Mouse (Mus musculus) CD4-positive helper T cell, adult 2 months (primary cell): ENCODE results near the gene Ablim2.

Source experiments
- DNase-seq: peaks from one replicate; pipeline ENCODE4 v3.0.0-alpha.2; 2012; ENCODE audit warnings: low read depth, missing footprints, low spot score

Gene Ablim2

DNA sequence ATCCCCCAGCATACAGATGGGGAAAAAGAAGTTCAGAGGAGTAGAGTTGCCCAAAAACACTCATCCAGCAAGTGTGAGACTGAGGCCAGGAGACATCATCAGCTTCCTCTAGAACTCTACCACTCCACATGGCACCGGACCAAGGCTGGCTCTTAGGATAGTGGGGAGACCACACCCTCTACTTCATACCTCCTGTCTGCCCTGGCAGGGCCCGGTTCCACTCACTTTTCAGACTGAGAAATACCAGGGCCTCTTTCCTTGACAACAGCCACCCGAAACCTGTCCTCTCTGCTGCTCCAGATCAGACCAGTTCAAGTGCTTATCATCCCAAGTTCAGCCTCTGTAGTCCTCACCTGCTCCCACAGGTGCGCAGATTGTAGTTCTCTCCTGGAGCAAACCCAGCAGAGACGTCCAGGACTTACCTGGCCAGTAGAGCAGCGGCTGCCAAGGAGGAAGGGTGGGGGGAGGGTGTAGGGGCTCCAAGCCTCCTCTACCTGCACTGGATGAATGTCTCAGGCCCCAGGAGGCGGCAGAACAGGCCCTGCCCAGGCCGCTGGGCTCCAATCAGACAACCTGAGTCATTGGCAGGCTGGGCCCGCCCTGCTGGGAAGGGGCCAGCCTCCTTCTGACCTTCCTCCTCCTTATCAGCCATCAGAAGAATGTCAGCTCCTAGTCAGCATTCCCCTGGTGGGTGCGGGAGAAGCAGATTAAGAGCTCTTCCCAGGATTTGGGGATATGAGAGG lies 18.0 kb upstream of the Ablim2 start, which contains the start of gene Sh3tc1:
Gene Sh3tc1 (minus strand): TSS at position 452 of the 743 bp plus-strand sequence.
- DNase-seq: no peak

DNA sequence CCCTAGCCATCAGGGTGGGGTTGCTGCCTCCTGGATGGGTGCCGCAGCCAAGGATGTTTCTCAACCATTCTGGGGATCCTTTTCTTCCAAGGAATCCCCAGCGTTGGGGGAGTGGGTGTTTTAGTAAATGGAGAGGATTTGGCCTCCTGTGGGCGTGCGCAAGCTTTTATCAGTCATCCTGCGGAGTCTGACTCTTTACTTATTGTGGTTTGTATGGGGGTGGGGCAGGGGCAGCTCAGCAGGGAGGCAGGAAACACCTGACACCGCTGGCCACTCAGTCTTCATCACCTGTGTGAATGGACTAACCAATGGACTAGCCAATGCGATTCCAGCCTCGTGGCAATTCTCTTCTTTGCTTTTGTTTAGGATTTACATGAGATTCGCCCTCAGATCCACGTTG lies 17.0 kb upstream of the Ablim2 start:
- DNase-seq: no peak

DNA sequence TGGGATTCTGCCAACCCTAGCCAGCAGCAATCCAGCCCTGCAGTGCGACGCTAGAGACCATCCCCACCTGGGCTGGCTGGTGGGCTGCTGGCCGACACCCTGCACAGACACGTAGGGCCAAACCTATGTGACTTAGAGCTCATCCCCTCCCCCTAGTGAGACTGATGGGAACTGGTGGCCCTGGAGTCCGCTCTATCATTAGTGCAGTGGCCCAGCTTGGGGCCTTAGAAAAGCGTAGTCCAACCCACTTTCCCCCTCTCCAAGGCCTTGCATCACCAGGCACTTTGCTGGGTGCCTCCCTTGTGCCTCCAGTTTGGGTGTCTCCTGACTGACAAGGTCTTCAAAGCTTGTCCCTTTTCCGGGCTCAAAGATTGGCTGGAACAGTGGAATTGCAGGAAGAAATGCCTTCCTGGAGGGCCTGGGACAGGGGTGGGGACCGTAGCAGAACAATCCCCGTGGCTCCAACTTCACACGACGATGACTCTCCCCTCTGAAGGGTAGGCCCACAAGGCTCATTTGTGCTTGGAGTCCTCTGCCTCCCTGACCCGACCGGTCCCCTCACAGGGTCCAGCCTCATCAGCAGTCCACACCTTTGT lies 16.4 kb upstream of the Ablim2 start:
- DNase-seq: no peak

DNA sequence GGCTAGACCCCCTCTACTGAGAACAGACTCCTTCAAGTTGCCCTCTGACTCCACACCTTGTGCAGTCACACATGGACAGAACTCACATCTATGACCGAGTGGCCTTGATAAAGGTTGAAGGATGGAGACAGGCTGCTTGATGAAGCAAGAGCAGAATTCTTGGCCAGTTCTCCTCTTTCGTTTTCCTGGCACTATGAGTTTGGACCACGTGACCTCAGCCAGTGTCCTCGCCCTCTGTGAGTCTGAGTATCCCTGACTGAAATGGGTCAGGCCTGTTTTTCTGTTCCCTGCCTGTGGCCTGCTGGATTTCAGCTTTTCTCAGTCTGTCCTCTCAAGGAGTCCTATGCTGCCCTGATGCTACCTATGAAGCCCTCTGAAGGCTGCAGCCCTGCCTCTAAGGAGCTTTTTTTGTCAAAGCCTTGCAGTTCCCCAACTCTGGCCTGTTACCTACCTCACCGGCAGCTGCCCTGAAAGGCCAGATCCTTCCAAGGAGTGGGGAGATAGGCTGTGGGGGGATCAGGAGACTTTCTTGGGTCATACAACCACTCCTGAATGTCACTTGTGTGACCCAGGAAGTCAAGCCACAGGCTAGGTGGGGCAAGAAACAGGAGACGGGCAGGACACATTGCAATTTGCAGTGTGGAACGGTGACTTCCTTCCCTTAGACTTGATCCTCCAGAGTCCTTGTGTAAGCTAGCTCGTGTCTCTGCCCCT lies 14.3 kb upstream of the Ablim2 start:
- DNase-seq: no peak

DNA sequence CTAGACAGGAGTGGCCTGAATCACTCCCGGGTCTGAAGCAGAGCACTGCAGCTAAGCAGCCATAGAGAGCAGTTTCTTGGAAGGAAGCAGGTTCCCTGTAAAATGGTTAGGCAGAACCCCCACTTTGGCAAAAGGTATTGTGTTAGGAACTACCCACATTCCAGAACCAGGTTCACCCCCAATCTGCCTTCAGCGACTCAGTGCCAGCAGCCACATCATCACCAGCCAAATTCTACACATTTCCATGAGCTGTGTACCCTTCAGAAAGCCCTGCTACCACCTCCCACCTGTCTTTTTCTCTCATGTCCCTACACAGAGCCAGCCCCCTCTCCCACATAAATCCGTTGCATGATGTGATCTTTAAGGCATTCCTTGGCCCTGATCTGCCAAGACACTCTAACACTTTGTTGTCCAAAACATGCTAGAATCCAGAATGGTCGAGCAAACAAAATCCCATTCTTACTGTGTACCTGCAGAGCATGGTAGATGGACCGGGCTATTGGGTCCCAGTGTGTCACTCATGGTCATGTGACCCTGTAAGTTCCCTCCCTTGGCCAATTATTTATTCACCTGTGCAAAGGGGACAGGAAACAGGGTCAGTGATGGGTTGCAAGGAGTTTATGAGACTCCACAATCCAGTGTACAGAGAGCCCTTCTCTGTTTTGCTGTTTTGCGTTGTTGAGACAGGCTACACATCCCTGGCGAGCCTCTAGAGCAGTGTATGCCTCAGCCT lies 13.5 kb upstream of the Ablim2 start:
- no peak for DNase-seq

DNA sequence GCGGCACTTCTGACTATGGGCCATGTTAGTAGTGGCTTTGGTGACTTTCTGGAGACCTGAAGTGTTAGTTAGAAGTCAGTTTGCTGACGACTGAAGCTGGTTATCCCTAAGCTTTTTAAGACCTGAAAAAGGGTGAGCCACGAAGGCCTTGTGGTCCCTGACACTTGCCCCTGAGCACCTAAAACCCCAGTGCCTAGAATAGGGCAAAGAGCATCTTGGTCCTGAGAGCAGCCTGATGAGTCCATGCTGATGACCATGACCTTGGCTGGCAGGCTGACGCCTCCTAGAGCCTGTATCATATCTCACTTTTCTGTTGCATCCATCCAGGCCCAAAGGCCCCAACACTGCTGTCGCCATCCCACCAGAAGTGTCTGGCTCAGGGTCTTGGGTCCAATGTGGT lies 12.3 kb upstream of the Ablim2 start:
- no peak for DNase-seq

DNA sequence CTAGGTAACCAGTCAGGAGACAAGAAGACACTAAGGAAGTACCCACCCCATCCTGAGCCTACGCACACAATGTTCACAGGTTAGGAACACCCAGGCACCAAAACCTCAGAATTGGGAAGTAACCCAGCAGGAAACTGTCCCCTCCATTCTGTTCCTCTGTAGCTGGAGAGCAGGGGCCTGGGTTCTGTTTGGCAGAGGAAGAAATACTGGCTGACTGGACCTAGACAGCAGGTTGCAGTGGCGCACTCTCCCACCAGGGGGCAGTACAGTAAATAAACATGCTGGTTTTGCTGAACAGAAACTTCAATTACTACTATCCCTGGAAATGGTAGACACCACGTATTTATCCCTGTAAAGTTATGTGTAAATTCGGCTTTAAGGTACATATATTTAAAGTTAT lies 10.8 kb upstream of the Ablim2 start:
- DNase-seq: peak; percentile 51

DNA sequence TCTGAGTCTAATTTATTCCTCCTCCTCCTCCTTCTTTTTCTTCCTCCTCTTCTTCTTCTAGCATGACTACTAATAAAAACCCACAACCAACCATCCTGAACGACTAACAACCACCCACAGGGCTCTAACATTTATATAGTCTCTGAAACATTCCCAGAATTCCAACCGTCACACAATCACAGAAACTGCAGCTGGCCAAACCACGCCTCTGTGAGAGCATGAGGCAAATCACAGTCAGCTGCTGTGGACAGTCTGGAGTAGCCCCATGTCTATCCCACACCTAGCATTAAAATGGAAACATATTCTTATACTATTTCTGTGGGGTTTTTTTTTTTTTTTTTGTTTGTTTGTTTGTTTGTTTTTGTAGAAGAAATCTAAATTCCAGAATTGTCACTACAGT lies 8.3 kb upstream of the Ablim2 start:
- DNase-seq: no peak

DNA sequence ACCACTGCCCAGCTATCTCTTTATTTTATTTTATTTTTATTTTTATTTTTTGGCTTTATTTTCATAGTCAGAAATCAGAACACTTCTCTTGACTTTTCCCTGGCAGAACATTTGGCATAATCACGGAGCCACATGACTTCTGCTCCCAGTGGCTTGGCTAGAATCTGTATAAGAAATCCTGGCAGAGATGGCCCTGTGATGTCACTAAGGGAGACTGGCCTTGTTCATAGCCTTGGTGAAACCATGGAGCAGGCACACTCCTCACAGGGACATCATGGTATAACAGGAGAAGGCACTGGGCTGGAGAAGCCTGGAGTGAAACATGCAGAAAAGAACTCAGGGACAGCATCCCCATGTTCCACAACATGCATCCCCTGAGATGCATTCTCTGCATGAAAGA lies 7.7 kb upstream of the Ablim2 start:
- DNase-seq: no peak

DNA sequence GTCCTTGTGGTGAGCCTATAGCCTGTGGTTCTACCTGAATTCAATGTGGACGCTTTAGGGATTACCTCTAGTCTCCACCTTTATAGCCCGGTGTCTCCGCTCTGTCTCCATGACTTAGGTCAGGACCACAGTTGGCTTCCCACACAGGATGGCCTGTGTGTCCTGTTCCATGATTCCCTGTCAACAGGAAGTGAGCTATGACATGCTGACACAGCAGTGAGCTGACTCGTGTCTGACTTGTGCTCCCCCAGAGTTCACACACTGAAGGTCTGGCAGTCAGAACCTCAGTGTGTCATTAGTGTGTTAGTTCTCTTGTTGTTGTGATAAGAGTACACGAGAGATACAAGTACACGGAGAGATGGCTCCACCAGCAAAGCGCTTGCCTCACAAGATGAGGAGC lies 6.7 kb upstream of the Ablim2 start:
- no peak for DNase-seq

DNA sequence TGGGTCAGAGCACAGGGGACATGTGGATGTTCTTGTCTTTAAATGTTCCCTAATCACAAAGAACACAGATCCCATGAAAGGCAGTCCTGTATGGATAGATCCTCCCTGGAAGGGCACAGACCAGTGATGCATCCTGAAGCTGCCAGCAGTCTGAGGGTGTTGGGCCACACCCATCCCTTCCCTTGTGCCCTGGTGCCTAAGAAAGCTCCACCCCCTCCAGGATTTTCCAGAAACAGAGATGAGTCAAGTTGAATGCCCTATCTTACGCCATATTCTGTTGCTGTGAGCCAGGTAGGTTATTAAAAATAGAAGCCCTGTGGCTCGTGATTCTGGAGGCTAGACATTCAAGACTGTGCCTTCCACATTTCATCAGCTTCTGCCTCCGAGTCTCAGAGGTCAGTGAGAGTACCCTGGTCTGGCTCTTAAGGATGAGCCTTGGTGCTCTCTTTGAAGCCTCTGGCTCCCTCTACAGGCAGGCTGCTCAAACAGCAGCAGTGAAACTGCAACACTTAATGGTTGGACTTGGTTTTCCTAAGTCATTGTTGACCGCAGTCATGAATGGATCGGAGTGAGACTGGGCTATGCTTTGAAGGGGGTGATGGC lies 2.4 kb upstream of the Ablim2 start:
- peak; percentile 51 for DNase-seq

DNA sequence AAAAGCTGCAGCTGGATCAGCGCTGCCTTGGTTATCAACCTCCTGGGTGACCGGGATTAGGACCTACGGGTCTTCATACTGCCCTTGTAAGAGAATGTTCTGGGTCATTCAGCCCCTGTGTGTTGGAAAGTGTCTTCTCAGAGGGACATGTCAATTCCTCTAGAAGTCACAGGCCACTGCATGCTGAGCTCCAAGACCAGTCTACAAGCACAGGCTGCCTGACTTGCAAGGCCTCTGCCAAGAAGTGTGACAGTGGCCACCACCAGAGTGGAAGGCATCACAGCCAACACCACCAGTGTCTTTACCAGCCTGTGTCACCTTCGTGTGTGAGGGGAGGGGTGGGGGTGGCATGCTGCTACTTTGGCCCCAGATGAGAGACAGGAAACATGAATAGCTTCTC lies 1.7 kb upstream of the Ablim2 start:
- DNase-seq: no peak

DNA sequence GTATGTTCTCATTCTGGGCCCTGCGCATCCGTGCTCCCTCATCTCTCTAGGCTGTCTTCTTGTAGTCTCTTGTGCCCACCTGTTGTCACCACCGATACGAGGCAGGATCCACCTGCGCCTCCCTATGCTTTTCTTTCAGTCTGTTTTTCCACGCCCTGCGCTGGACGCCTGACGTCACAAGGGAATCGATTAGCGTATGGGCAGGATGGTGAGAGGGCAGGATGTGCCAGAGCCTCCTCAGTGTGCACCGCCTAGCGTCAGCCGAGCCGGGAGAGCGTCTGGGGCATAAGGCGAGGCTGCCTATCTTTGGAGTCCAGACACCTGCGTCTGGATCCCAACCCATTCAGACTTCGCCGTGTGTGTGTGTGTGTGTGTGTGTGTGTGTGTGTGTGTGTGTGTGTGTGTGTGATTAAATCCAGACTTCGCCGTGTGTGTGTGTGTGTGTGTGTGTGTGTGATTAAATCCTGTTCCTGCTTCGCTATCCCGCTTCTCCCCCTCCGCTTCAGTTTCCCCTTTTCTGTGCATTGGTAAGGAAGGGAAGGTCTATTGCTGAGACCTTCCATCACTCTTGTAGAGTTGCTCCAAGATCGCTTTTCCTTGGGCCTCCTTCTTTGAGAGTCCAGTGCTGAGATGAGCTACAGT lies 562 bp upstream of the Ablim2 start:
- DNase-seq: peak; percentile 80

DNA sequence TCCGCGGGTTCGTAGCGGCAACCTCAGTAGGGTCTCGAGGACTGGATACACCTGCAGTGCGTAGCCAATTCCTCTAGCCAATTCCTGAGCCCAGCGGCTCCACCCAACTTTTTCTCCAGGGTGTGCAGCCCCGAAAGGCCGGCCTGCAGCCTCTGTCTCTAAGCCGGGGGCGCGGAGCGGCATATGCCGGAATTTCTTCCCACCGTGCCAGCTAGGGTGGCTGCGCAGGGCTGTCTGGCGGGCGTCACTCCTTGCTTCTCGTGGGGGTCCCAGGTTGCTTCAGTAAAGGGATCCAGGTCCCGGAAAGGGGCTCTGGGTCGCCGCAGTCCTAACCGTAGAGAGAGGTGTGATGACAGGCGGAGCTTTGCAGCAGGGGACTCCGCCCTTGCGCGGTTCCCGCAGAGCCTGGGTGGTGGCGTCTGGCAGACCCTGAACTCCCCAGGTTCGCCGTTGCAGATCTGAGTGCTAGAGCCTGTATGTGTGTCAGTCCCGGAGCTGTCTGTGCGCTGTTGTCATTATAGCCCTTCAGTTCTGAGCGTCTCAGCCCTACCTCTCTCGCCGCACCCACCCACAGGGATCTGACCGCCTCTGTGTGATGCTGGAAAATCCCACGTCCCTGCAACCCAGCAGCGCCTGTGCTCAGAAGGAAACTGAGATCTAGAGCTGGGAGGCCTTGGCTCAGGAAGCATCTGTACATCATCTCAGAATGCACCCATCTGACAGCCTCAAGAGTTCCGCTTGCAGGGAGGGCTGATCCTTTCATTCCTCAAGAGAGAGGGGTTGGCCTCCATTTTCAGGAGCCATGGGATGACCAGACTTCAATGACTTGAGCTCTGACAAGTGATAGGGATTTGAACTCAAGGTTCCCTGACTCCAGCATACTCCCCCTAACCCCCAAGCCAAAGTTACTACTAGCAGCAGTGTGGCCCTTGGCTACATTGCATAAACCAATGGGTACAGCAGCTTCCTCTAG lies 687 bp downstream of the Ablim2 start:
- peak; percentile 46 for DNase-seq

DNA sequence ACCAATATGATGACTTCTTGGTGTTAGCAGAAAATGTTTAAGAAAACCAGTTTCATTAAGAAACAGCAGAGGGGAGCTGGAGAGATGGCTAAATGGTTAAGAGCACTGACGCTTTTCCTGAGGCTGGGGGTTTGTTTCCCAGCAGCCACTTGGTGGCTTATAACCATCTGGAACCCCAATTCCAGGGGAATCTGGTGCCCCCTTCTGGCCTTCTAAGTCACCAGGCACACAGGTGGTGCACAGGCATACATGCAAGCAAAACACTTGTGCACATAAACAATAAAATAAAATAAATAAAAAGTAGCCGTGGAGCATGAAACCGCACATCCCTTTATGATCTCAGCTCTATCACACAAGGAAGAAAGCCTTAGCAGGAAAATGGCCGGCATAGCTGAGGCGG lies 3.6 kb downstream of the Ablim2 start:
- no peak for DNase-seq

DNA sequence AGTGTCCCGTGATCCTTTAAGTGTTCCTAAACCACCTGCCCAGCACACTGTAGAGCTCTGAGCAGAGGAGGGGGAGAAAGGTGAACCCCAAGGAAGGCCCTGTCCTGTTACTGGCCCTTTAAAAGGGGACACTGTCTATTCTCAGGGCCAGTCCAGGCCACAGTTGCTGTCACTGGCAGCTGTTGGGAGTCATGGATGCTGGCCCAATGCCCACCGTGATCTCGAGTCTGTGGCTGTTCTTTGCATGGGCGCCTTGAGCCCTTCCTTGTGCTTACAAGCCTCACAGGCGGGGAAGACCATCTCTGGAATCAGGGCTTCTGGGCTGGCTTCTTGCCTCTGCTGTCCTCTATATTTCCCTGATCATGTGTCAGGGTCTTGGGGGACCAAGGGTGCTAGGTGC lies 4.7 kb downstream of the Ablim2 start:
- DNase-seq: no peak

DNA sequence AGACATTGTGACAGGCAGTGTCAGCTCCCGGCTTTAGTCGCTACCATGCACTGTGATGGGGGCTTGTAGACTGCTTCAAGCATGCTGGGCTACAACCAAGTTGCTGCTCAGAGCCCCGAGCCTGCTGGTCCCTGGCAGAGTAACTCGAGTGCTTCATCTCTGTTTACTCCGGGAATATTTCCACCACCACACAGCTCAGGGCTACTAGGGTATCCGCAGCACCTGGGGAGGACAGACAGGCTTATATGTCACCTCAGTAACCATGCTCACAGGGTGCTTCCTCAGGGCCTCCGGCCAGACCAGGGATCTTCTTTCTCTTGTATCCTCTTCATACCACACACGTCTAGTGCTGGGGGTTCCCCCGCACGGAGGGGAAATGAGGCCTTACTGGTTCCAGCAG lies 5.2 kb downstream of the Ablim2 start:
- no peak for DNase-seq

DNA sequence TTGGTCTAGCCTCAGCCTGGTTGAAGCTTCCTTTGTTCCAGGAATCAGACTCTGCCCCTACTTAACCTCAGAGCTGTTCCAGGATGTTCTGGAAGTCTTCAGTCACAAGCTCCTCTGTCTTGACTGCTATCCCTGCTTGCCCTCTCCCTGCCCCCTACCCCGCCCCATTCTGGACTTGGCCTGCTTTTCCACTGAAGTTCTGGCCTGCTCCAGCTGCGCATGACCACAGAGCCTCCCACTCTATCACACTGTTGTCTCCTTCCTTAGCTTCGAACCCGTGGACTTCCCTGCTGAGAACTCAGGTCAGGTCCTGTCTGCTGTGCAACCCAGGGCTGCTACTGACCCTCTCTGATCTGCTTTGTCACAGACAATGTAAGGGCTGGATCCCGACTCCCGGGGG lies 8.2 kb downstream of the Ablim2 start:
- DNase-seq: no peak

DNA sequence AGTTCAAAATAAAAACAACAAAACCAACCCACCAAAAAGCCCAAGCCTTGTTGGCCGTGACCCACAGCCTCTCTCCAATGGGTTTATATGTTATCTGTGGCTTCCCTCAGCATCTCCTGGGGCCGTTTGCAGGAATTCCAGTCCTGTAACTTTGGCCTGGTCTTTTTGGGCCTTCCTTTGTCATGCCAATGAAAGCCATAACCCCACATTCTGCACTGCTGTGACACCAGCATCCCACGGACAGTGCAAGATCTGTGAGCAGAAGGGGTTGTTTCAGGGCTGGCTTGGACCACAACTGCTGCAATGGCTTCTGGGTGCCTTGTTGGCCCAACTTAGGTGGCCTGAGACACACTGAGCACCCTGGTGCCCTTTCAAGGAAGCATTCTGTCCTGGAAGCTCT lies 10.8 kb downstream of the Ablim2 start:
- no peak for DNase-seq

DNA sequence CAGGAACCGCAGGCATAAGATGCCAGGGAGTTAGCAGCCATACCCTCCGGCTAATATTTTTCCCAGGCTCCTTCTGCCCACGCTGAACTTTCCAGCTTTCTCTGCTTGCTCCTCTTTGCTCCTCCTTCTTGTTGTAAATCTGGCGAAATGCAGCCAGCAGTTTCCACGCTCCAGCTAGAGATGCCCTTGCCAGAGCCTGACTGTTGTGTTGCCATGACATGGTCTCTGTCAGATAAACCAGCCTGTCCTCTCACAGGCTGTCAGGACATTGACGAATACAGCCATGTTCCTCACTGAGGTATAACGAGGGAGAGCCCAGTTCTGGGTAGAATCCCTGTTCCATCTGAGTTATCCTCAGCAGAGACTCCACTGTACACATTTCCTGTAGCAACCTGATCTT lies 11.3 kb downstream of the Ablim2 start:
- DNase-seq: no peak
